8 mouse cellular contexts compared by ENCODE assay signal in the genomic region with DNA sequence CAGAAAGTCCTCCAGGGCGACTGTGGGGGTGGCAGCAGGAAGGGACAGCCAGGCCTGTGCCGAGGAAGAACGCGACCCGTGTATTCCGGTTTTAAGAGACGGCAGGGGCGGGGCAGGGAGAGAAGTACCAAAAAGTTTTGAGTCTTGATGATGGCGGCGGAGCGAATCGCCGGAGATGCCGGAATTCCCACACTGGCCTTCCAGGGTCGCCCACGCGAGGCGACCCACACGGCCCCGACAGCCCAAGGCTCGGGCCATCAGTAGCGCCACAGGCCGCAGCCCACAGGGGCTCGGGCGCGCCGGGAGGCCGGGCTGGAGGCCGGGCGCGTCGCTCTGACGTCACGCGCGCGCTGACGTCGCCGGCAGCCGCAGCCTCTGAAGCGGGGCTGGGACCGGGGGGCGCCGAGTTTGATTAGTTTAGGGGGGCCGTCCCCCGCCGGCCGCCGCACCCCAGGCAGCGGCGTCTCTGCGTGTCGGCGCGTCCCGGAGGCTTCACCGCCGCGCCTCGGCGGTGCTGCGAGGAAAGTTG. TPM values are rescaled to one million over a fixed set of nuclear protein-coding genes. Genes with fewer than 3 reads are reported as not detected.
DNase-seq lines count a peak whose midpoint lies in the region; ATAC-seq and TF ChIP-seq lines count a peak whose summit lies in the region.

A gene (plus strand): TSS at position 366 of the 529 bp plus-strand sequence.

- WGBS in hindbrain, embryonic 16.5 days: under 1% methylated on average over 47 of the region's 63 CpGs
- under 1% methylated on average over 62 of the region's 63 CpGs for WGBS in macrophage (ENCODE audit: missing documents)

- H3K9me3 ChIP-seq in hindbrain, embryonic 16.5 days (ENCODE audit: control insufficient read depth, low read length): no peaks in the 10 kb centered on the region

- DNase-seq in ZHBTc4 (ENCODE audit: low read depth, low spot score): peak; percentile 87
- DNase-seq in cerebellum, postnatal 4 days (ENCODE audit: low spot score in 2 of 2): peak; percentile 37 to 66
- peak; percentile 84 for DNase-seq in gastrocnemius, adult 2 months
- peak; percentile 55 to 83 for DNase-seq in left cerebral cortex, adult 18-20 months (ENCODE audit: low spot score in 2 of 2)
- DNase-seq in retina, postnatal 7 days (ENCODE audit: low read depth, low spot score): peak; percentile 67
- peak; percentile 70 to 73 for DNase-seq in urinary bladder, adult 18-20 months (ENCODE audit: low spot score in 2 of 2)

- peak within 1 kb of the TSS; percentile 98 for H3K4me3 ChIP-seq in gastrocnemius, adult 2 months
- peak within 1 kb of the TSS; percentile 97 for H3K4me3 ChIP-seq in hindbrain, embryonic 16.5 days (ENCODE audit: low read length)
- H3K4me3 ChIP-seq in macrophage (ENCODE audit: inconsistent target): peak within 1 kb of the TSS; percentile 74

- peak within 1 kb of the TSS; percentile 83 for H3K4me2 ChIP-seq in hindbrain, embryonic 16.5 days (ENCODE audit: low read length)

- H3K27me3 ChIP-seq in hindbrain, embryonic 16.5 days (replicated peaks; ENCODE audit: control insufficient read depth, insufficient read depth, low read length): no peaks in the 10 kb centered on the region

- no peaks in the 10 kb centered on the region for H3K36me3 ChIP-seq in hindbrain, embryonic 16.5 days (ENCODE audit: control insufficient read depth, insufficient read depth, low read length)
- H3K36me3 ChIP-seq in macrophage (ENCODE audit: inconsistent target): no peaks in the 10 kb centered on the region

- H3K79me2 ChIP-seq in macrophage (ENCODE audit: inconsistent target): peaks cover 40% of the 10 kb centered on the region

- no peak for TF ChIP-seq CTCF in gastrocnemius, adult 2 months (IDR thresholded peaks at IDR 0.05)

- H3K27ac ChIP-seq in gastrocnemius, adult 2 months: peak within 1 kb of the TSS; percentile 98
- H3K27ac ChIP-seq in hindbrain, embryonic 16.5 days (ENCODE audit: low read depth, low read length): peak within 1 kb of the TSS; percentile 58
- peak within 1 kb of the TSS; percentile 74 for H3K27ac ChIP-seq in macrophage

- peaks cover 12% of the 10 kb centered on the region for H3K4me1 ChIP-seq in hindbrain, embryonic 16.5 days (ENCODE audit: control insufficient read depth, insufficient read depth, low read depth, low read length)

- peak; percentile 96 for ATAC-seq in hindbrain, embryonic 16.5 days

- peak within 1 kb of the TSS; percentile 67 for H3K9ac ChIP-seq in hindbrain, embryonic 16.5 days (ENCODE audit: low read depth, low read length)

- intact Hi-C loops in gastrocnemius, adult 2 months (cut with DNase I): loop anchor here (5.0 to 10.0 kb wide), 5 partner anchors 34 to 374 kb away; a partner anchor contains a TSS

RNA-seq across cellular contexts. Expression of the gene that starts here (rescaled TPM):
- total RNA-seq in gastrocnemius, adult 2 months (2021): 10 to 100 TPM; 42.0 to 52.7 TPM
- polyA plus RNA-seq in hindbrain, embryonic 16.5 days (2015; fragmentation: Nextera tagmentation; extraction: Ambion mirVana): 115 and 122 TPM in 2 replicates
- total RNA-seq in left cerebral cortex, adult 18-20 months (2021): 100 to 1,000 TPM; 199 to 200 TPM
- 100 to 1,000 TPM in 25 of 26 experiments, 10 to 100 TPM in 1; 93.4 to 193 (median 164) TPM for total RNA-seq in macrophage (2018; cell fraction: chromatin; rRNA removed)
- 10 to 100 TPM; 21.3 to 53.2 (median 37.1) TPM for total RNA-seq in macrophage (2018; cell fraction: cytosol; rRNA removed)
- total RNA-seq in macrophage (2018; cell fraction: nucleus; rRNA removed): 100 to 1,000 TPM in 9 of 26 experiments, 10 to 100 TPM in 17; 55.4 to 150 (median 83.9) TPM
- 18.4 to 27.9 TPM (median 23.3 TPM) in 3 replicates for polyA plus RNA-seq in macrophage (2018)

Comparison
In these comparisons a context has a peak if more than half of its experiments do, and no peak if none do; other contexts are left out.
1. Peak in every context shown above with its lines: DNase-seq, ATAC-seq, H3K4me3 ChIP-seq and H3K27ac ChIP-seq.